Mouse (Mus musculus) intestine, embryonic 15.5 days (tissue): ENCODE measurements around the gene Map2k1. TPM values are rescaled to one million over a fixed set of nuclear protein-coding genes. Genes with fewer than 3 reads are reported as not detected.

Source experiments
- ATAC-seq: fragments of 200-750 bp; cut with Nextera tagmentation; 2 replicates; pipeline ENCODE4 v1.8.0; 2017; ENCODE audit warnings: moderate TSS enrichment, moderate library complexity
- H3K27ac ChIP-seq: fragments of 300-500 bp; sonication (generic); 2 replicates; pipeline ENCODE4 v1.5.1; 2015; ENCODE audit warnings: mild to moderate bottlenecking, inconsistent platforms
- H3K27me3 ChIP-seq: fragments of 300-500 bp; sonication (generic); replicated peaks from 2 replicates; pipeline ENCODE4 v1.6.1; 2015; ENCODE audit warnings: inconsistent platforms
- H3K36me3 ChIP-seq: fragments of 300-500 bp; sonication (generic); 2 replicates; pipeline ENCODE4 v1.6.1; 2015; ENCODE audit warnings: inconsistent platforms
- H3K4me1 ChIP-seq: fragments of 300-500 bp; sonication (generic); replicated peaks from 2 replicates; pipeline ENCODE4 v1.6.1; 2015; ENCODE audit warnings: inconsistent platforms
- H3K4me2 ChIP-seq: fragments of 300-500 bp; sonication (generic); replicated peaks from 2 replicates; pipeline ENCODE4 v1.6.1; 2015; ENCODE audit warnings: mild to moderate bottlenecking, inconsistent platforms
- H3K4me3 ChIP-seq: fragments of 300-500 bp; sonication (generic); replicated peaks from 2 replicates; pipeline ENCODE4 v1.5.1; 2015; ENCODE audit warnings: inconsistent platforms
- H3K9ac ChIP-seq: fragments of 300-500 bp; sonication (generic); 2 replicates; pipeline ENCODE4 v1.6.1; 2015; ENCODE audit warnings: inconsistent platforms
- H3K9me3 ChIP-seq: fragments of 300-500 bp; sonication (generic); 2 replicates; pipeline ENCODE4 v1.6.1; 2016; ENCODE audit warnings: inconsistent platforms
- WGBS: fragments of 180-500 bp; shearing (Covaris S2); methylation state at CpG from one replicate; pipeline ENCODE4 v1.1.7; 2015; 5-methylcytosine and 5-hydroxymethylcytosine counted together
- polyA plus RNA-seq: library from polyadenylated mRNA; unstranded; fragments of >200 nt; fragmentation: Nextera tagmentation; extraction: Ambion mirVana; gene quantifications from 2 replicates; pipeline ENCODE4 v1.2.1, GENCODE M21; 2015

Map2k1 gene
- polyA plus RNA-seq, 1 experiment from 2014 or later, result 102 TPM

- Histone ChIP-seq H3K9me3 (no peaks in the 10 kb centered on the region), H3K27me3 (no peaks in the 10 kb centered on the region), H3K27ac (no peak overlapping the region), H3K4me3 (no peak overlapping the region), H3K4me2 (no peak overlapping the region), H3K4me1 (no peaks in the 10 kb centered on the region), H3K9ac (no peak overlapping the region), H3K36me3 (no peaks in the 10 kb centered on the region)
- no peak for ATAC-seq
- 29% methylated on average over 2 of the region's 2 CpGs for WGBS
Observed at GRCm38 (mm10) chr9:64240116-64240515, 13.3 kb downstream of the Map2k1 start.

GRCm38 (mm10) chr9:64236056-64236455 lies 17.4 kb downstream of the Map2k1 start:
- Histone ChIP-seq H3K4me1 (peaks cover 20% of the 10 kb centered on the region), H3K9ac (no peak overlapping the region)
- no peak for ATAC-seq

GRCm38 (mm10) chr9:64234768-64235435 lies 18.5 kb downstream of the Map2k1 start, which contains the start of gene Uchl4:
TSS of gene Uchl4 (plus strand) at chr9:64235201.
- 76% methylated on average over 8 of the region's 8 CpGs for WGBS
- Histone ChIP-seq H3K4me2 (no peak within 1 kb of the TSS), H3K4me1 (peaks cover 24% of the 10 kb centered on the region)

More at GRCm38 (mm10) chr9:64236056-64236455, 17.4 kb downstream of the Map2k1 start:
- WGBS, result 96% methylated on average over 7 of the region's 7 CpGs
- Histone ChIP-seq H3K36me3 (no peaks in the 10 kb centered on the region), H3K4me3 (no peak overlapping the region), H3K4me2 (no peak overlapping the region), H3K9me3 (no peaks in the 10 kb centered on the region), H3K27ac (no peak overlapping the region), H3K27me3 (no peaks in the 10 kb centered on the region)

GRCm38 (mm10) chr9:64233656-64234055 lies 19.8 kb downstream of the Map2k1 start:
- no peak for ATAC-seq
- 0 out of 2 replicates have a peak overlapping the region, but pooled peaks have one; percentile 42 for H3K27ac ChIP-seq

More at GRCm38 (mm10) chr9:64234768-64235435, 18.5 kb downstream of the Map2k1 start, which contains the start of gene Uchl4:
- no peak within 1 kb of the TSS for H3K4me3 ChIP-seq
- 0 out of 2 replicates have a peak within 1 kb of the TSS, but pooled peaks have one; percentile 42 for H3K27ac ChIP-seq
- H3K9me3 ChIP-seq, result no peaks in the 10 kb centered on the region
- no peaks in the 10 kb centered on the region for H3K27me3 ChIP-seq
- no peak within 1 kb of the TSS for H3K9ac ChIP-seq
- no peak for ATAC-seq
- H3K36me3 ChIP-seq, result no peaks in the 10 kb centered on the region

GRCm38 (mm10) chr9:64232257-64232957 lies 21.0 kb downstream of the Map2k1 start:
- H3K27me3 ChIP-seq, result no peaks in the 10 kb centered on the region
- 0 out of 2 replicates have a peak overlapping the region, but pooled peaks have one; percentile 14 for H3K4me2 ChIP-seq
- no peaks in the 10 kb centered on the region for H3K36me3 ChIP-seq
- H3K4me3 ChIP-seq, result no peak overlapping the region
- H3K27ac ChIP-seq, result peak overlapping the region; percentile 64
- no peak overlapping the region for H3K9ac ChIP-seq
- no peaks in the 10 kb centered on the region for H3K9me3 ChIP-seq
- peaks cover 29% of the 10 kb centered on the region for H3K4me1 ChIP-seq
- WGBS, result 36% methylated on average over 9 of the region's 9 CpGs
- ATAC-seq, result 0 out of 2 replicates have a peak, but pooled peaks have one; percentile 50

More at GRCm38 (mm10) chr9:64233656-64234055, 19.8 kb downstream of the Map2k1 start:
- H3K4me2 ChIP-seq, result no peak overlapping the region
- no peaks in the 10 kb centered on the region for H3K27me3 ChIP-seq
- no peak overlapping the region for H3K9ac ChIP-seq
- no peaks in the 10 kb centered on the region for H3K36me3 ChIP-seq
- H3K9me3 ChIP-seq, result no peaks in the 10 kb centered on the region
- H3K4me3 ChIP-seq, result no peak overlapping the region
- peaks cover 24% of the 10 kb centered on the region for H3K4me1 ChIP-seq
- 41% methylated on average over 5 of the region's 5 CpGs for WGBS

- WGBS, result 61% methylated on average over 3 of the region's 3 CpGs
- Histone ChIP-seq H3K4me2 (0 out of 2 replicates have a peak overlapping the region, but pooled peaks have one; percentile 14), H3K4me1 (peaks cover 29% of the 10 kb centered on the region)
Observed at GRCm38 (mm10) chr9:64231674-64232073, 21.8 kb downstream of the Map2k1 start.

GRCm38 (mm10) chr9:64231171-64231570 lies 22.3 kb downstream of the Map2k1 start:
- no peak overlapping the region for H3K4me3 ChIP-seq
- H3K36me3 ChIP-seq, result no peaks in the 10 kb centered on the region
- peak overlapping the region; percentile 64 for H3K27ac ChIP-seq
- 37% methylated on average over 5 of the region's 5 CpGs for WGBS
- no peak overlapping the region for H3K9ac ChIP-seq
- peak; percentile 59 for ATAC-seq
- H3K27me3 ChIP-seq, result no peaks in the 10 kb centered on the region
- H3K4me2 ChIP-seq, result 0 out of 2 replicates have a peak overlapping the region, but pooled peaks have one; percentile 3
- peaks cover 29% of the 10 kb centered on the region for H3K4me1 ChIP-seq
- H3K9me3 ChIP-seq, result no peaks in the 10 kb centered on the region

More at GRCm38 (mm10) chr9:64231674-64232073, 21.8 kb downstream of the Map2k1 start:
- H3K27ac ChIP-seq, result peak overlapping the region; percentile 64
- no peaks in the 10 kb centered on the region for H3K27me3 ChIP-seq
- no peaks in the 10 kb centered on the region for H3K9me3 ChIP-seq
- no peak overlapping the region for H3K4me3 ChIP-seq
- no peaks in the 10 kb centered on the region for H3K36me3 ChIP-seq
- H3K9ac ChIP-seq, result no peak overlapping the region
- ATAC-seq, result no peak

- no peak overlapping the region for H3K9ac ChIP-seq
- no peak overlapping the region for H3K27ac ChIP-seq
- H3K36me3 ChIP-seq, result no peaks in the 10 kb centered on the region
- H3K27me3 ChIP-seq, result no peaks in the 10 kb centered on the region
- H3K9me3 ChIP-seq, result no peaks in the 10 kb centered on the region
- H3K4me3 ChIP-seq, result no peak overlapping the region
- peaks cover 28% of the 10 kb centered on the region for H3K4me1 ChIP-seq
- ATAC-seq, result no peak
- H3K4me2 ChIP-seq, result no peak overlapping the region
Observed at GRCm38 (mm10) chr9:64228972-64229371, 24.5 kb downstream of the Map2k1 start.

GRCm38 (mm10) chr9:64227736-64228135 lies 25.7 kb downstream of the Map2k1 start:
- H3K4me3 ChIP-seq, result no peak overlapping the region
- no peak for ATAC-seq

GRCm38 (mm10) chr9:64225805-64226204 lies 27.6 kb downstream of the Map2k1 start:
- Histone ChIP-seq H3K27ac (peak overlapping the region; percentile 54; the same call in 1 of the 2 replicates), H3K36me3 (no peaks in the 10 kb centered on the region), H3K4me1 (peaks cover 6% of the 10 kb centered on the region; the same call in 1 of the 2 replicates), H3K9me3 (no peaks in the 10 kb centered on the region), H3K27me3 (no peaks in the 10 kb centered on the region), H3K4me3 (no peak overlapping the region), H3K9ac (no peak overlapping the region), H3K4me2 (no peak overlapping the region)
- peak; percentile 97 for ATAC-seq

More at GRCm38 (mm10) chr9:64227736-64228135, 25.7 kb downstream of the Map2k1 start:
- H3K27me3 ChIP-seq, result no peaks in the 10 kb centered on the region
- H3K36me3 ChIP-seq, result no peaks in the 10 kb centered on the region
- no peak overlapping the region for H3K27ac ChIP-seq
- H3K9ac ChIP-seq, result no peak overlapping the region
- H3K9me3 ChIP-seq, result no peaks in the 10 kb centered on the region
- H3K4me1 ChIP-seq, result peaks cover 24% of the 10 kb centered on the region
- 51% methylated on average over 12 of the region's 12 CpGs for WGBS
- H3K4me2 ChIP-seq, result no peak overlapping the region

GRCm38 (mm10) chr9:64222098-64222497 lies 31.3 kb downstream of the Map2k1 start:
- H3K9ac ChIP-seq, result no peak overlapping the region
- H3K27me3 ChIP-seq, result no peaks in the 10 kb centered on the region
- H3K4me2 ChIP-seq, result no peak overlapping the region
- H3K4me1 ChIP-seq, result no peaks in the 10 kb centered on the region
- no peak overlapping the region for H3K27ac ChIP-seq
- no peaks in the 10 kb centered on the region for H3K9me3 ChIP-seq
- ATAC-seq, result no peak
- no peak overlapping the region for H3K4me3 ChIP-seq
- WGBS, result 73% methylated on average over 2 of the region's 2 CpGs
- H3K36me3 ChIP-seq, result no peaks in the 10 kb centered on the region

- Histone ChIP-seq H3K4me1 (no peaks in the 10 kb centered on the region), H3K9me3 (no peaks in the 10 kb centered on the region), H3K9ac (no peak overlapping the region), H3K27ac (no peak overlapping the region), H3K4me2 (no peak overlapping the region), H3K36me3 (no peaks in the 10 kb centered on the region), H3K4me3 (no peak overlapping the region), H3K27me3 (no peaks in the 10 kb centered on the region)
- ATAC-seq, result no peak
- WGBS, result 82% methylated on average over 3 of the region's 4 CpGs
Observed at GRCm38 (mm10) chr9:64221480-64221879, 32.0 kb downstream of the Map2k1 start.
